Mouse (Mus musculus): ENCODE data around the gene Gm20388. TPM values are rescaled to one million over a fixed set of nuclear protein-coding genes. Genes with fewer than 3 reads are reported as not detected.

Gm20388 gene
- polyA plus RNA-seq, 1 experiment from 2014 or later: not detected

- Histone ChIP-seq H3K27me3 (ENCODE audit: control insufficient read depth, insufficient read depth, low read length) (no peaks in the 10 kb centered on the region), H3K4me1 (ENCODE audit: control insufficient read depth in 2 of 2, insufficient read depth in 2 of 2, low read length in 2 of 2) (peaks cover 0 to 2% of the 10 kb centered on the region in 2 experiments; a peak in 2 of 4 replicates), H3K9me3 (ENCODE audit: control insufficient read depth, low read length) (no peaks in the 10 kb centered on the region), H3K36me3 (ENCODE audit: control insufficient read depth, insufficient read depth, low read length) (no peaks in the 10 kb centered on the region), H3K4me2 (ENCODE audit: low read length) (no peak overlapping the region), H3K9ac (ENCODE audit: low read length) (no peak overlapping the region), H3K27ac (replicated peaks in 1 of 2; ENCODE audit: control insufficient read depth in 1 of 2, insufficient read depth in 1 of 2, low read depth in 2 of 2, low read length in 2 of 2) (no peak overlapping the region), H3K4me3 (ENCODE audit: control insufficient read depth in 1 of 2, insufficient read depth in 1 of 2, low read depth in 1 of 2, low read length in 2 of 2) (no peak overlapping the region)
- 78% methylated on average over 4 of the region's 4 CpGs for WGBS
- ATAC-seq (ENCODE audit: insufficient number of reproducible peaks, insufficient read depth, low FRiP score, low read depth): no peak
Measured at GRCm38 (mm10) chr8:121930047-121930446, 2019.4 kb downstream of the Gm20388 start.

DNA sequence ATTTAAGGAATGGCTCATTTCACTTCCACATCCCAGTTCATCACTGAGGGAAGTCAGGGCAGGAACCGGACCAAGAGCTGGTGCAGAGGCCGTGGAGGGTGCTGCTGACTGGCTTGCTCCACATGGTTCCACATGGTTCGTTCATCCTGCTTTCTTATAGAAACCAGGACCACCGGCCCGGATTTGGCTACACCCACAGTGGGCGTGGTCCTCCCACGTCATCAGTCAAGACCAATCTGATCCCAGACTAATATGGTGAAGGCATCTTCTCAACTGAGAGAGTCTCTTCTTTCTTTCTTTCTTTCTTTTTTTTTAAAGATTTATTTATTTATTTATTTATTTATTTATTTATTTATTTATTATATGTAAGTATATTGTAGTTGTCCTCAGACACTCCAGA is 2020.9 kb downstream of the Gm20388 start:
- no peak overlapping the region for H3K27ac ChIP-seq (replicated peaks in 1 of 2; ENCODE audit: control insufficient read depth in 1 of 2, insufficient read depth in 1 of 2, low read depth in 2 of 2, low read length in 2 of 2)
- H3K27me3 ChIP-seq (ENCODE audit: control insufficient read depth, insufficient read depth, low read length): no peaks in the 10 kb centered on the region
- no peak overlapping the region for H3K9ac ChIP-seq (ENCODE audit: low read length)
- WGBS: 80% methylated on average over 7 of the region's 7 CpGs
- H3K4me1 ChIP-seq (ENCODE audit: control insufficient read depth in 2 of 2, insufficient read depth in 2 of 2, low read length in 2 of 2): peaks cover 3 to 7% of the 10 kb centered on the region in 2 experiments; a peak in 3 of 4 replicates
- no peak for ATAC-seq (ENCODE audit: insufficient number of reproducible peaks, insufficient read depth, low FRiP score, low read depth)
- no peaks in the 10 kb centered on the region for H3K36me3 ChIP-seq (ENCODE audit: control insufficient read depth, insufficient read depth, low read length)
- H3K4me2 ChIP-seq (ENCODE audit: low read length): no peak overlapping the region
- H3K9me3 ChIP-seq (ENCODE audit: control insufficient read depth, low read length): no peaks in the 10 kb centered on the region
- H3K4me3 ChIP-seq (ENCODE audit: control insufficient read depth in 1 of 2, insufficient read depth in 1 of 2, low read depth in 1 of 2, low read length in 2 of 2): no peak overlapping the region

DNA sequence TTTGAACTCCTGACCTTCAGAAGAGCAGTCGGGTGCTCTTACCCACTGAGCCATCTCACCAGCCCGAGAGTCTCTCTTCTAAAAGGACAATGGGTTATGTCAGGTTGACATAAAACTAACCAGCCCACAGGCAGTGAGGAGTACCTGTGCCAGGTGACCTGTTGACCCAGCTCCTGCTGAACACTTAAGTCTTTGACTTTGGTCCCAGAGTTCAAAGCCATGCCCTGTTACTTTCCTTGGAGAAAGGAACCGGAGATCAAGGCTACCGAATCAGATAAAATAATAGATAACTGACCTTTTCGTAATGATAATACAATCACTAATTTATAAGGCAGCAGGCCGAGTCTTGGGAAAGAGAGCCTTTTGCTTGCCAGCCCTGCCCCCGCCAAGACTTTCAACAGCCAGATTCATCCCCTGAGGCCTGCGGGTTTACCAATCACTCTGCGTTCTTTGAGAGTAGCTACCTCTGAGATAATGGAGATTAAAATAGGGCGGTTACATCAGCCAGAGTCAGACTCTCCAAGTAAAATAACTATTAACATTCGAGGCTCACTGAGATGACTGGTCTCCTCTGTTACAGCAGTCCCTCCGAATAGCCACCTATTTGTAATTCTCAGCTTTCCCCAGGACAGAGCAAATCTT is 2021.5 kb downstream of the Gm20388 start:
- Histone ChIP-seq H3K9me3 (ENCODE audit: control insufficient read depth, low read length) (no peaks in the 10 kb centered on the region), H3K27ac (replicated peaks in 1 of 2; ENCODE audit: control insufficient read depth in 1 of 2, insufficient read depth in 1 of 2, low read depth in 2 of 2, low read length in 2 of 2) (no peak overlapping the region), H3K4me2 (ENCODE audit: low read length) (no peak overlapping the region), H3K4me3 (ENCODE audit: control insufficient read depth in 1 of 2, insufficient read depth in 1 of 2, low read depth in 1 of 2, low read length in 2 of 2) (no peak overlapping the region), H3K27me3 (ENCODE audit: control insufficient read depth, insufficient read depth, low read length) (no peaks in the 10 kb centered on the region), H3K36me3 (ENCODE audit: control insufficient read depth, insufficient read depth, low read length) (no peaks in the 10 kb centered on the region), H3K4me1 (ENCODE audit: control insufficient read depth in 2 of 2, insufficient read depth in 2 of 2, low read length in 2 of 2) (peaks cover 3 to 7% of the 10 kb centered on the region in 2 experiments; a peak in 3 of 4 replicates), H3K9ac (ENCODE audit: low read length) (no peak overlapping the region)
- 56% methylated on average over 12 of the region's 12 CpGs for WGBS
- ATAC-seq (ENCODE audit: insufficient number of reproducible peaks, insufficient read depth, low FRiP score, low read depth): no peak

DNA sequence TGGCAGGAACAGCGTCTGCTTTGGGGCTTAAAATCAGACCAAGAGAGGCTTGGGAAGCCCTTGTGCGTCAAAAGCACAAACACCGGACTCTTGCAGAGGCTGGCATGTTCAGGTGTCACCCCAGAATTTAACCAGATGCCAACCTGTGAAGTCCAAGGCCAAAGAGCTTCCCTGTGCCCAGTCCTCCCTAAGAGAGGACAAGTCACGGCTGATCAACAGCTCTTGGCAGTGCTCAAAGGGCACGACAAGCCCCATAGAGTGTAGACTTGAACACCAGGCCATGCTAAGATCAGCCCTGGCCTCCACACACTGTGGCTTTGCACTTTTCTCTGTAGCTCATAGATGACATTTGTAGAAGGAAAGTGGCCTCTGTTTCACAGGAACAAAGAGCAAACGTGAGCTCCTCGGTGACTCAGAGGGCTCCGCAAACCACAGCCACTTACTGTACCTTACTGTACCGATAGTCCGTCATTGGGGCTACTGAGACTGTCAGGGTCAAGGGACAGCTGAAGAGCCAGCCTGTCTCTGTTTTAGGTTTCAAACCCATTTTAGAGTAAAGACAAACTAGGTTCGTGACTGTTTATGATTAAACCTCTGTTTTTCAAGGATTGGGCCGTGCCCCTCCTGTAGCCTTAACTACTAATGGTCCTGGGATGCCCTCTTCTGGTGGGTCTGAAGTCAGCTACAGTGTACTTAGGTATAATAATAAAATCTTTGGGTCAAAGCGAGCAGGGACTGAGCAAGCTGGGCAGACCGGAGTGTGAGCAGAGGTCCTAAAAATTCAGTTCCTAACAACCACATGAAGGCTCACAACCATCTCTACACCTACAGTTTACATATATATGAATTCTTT is 2022.3 kb downstream of the Gm20388 start:
- no peak overlapping the region for H3K4me3 ChIP-seq (ENCODE audit: control insufficient read depth in 1 of 2, insufficient read depth in 1 of 2, low read depth in 1 of 2, low read length in 2 of 2)
- no peak overlapping the region for H3K27ac ChIP-seq (replicated peaks in 1 of 2; ENCODE audit: control insufficient read depth in 1 of 2, insufficient read depth in 1 of 2, low read depth in 2 of 2, low read length in 2 of 2)
- WGBS: 79% methylated on average over 14 of the region's 14 CpGs
- no peaks in the 10 kb centered on the region for H3K27me3 ChIP-seq (ENCODE audit: control insufficient read depth, insufficient read depth, low read length)
- no peaks in the 10 kb centered on the region for H3K36me3 ChIP-seq (ENCODE audit: control insufficient read depth, insufficient read depth, low read length)
- no peaks in the 10 kb centered on the region for H3K9me3 ChIP-seq (ENCODE audit: control insufficient read depth, low read length)
- no peak for ATAC-seq (ENCODE audit: insufficient number of reproducible peaks, insufficient read depth, low FRiP score, low read depth)
- H3K4me2 ChIP-seq (ENCODE audit: low read length): no peak overlapping the region
- H3K9ac ChIP-seq (ENCODE audit: low read length): no peak overlapping the region
- H3K4me1 ChIP-seq (ENCODE audit: control insufficient read depth in 2 of 2, insufficient read depth in 2 of 2, low read length in 2 of 2): peaks cover 3 to 7% of the 10 kb centered on the region in 2 experiments; a peak in 3 of 4 replicates

- ATAC-seq (ENCODE audit: insufficient number of reproducible peaks, insufficient read depth, low FRiP score, low read depth): no peak
- H3K27ac ChIP-seq (replicated peaks in 1 of 2; ENCODE audit: control insufficient read depth in 1 of 2, insufficient read depth in 1 of 2, low read depth in 2 of 2, low read length in 2 of 2): no peak overlapping the region
- 34% methylated on average over 4 of the region's 4 CpGs for WGBS
- H3K9ac ChIP-seq (ENCODE audit: low read length): peak overlapping the region; percentile 16; the same call in 1 of the 2 replicates
- H3K36me3 ChIP-seq (ENCODE audit: control insufficient read depth, insufficient read depth, low read length): no peaks in the 10 kb centered on the region
- no peak overlapping the region for H3K4me2 ChIP-seq (ENCODE audit: low read length)
- H3K4me1 ChIP-seq (ENCODE audit: control insufficient read depth in 2 of 2, insufficient read depth in 2 of 2, low read length in 2 of 2): peaks cover 3 to 7% of the 10 kb centered on the region in 2 experiments; a peak in 3 of 4 replicates
- H3K4me3 ChIP-seq (ENCODE audit: control insufficient read depth in 1 of 2, insufficient read depth in 1 of 2, low read depth in 1 of 2, low read length in 2 of 2): no peak overlapping the region
- no peaks in the 10 kb centered on the region for H3K27me3 ChIP-seq (ENCODE audit: control insufficient read depth, insufficient read depth, low read length)
- no peaks in the 10 kb centered on the region for H3K9me3 ChIP-seq (ENCODE audit: control insufficient read depth, low read length)
Measured at GRCm38 (mm10) chr8:121934506-121934905, 2023.9 kb downstream of the Gm20388 start.

DNA sequence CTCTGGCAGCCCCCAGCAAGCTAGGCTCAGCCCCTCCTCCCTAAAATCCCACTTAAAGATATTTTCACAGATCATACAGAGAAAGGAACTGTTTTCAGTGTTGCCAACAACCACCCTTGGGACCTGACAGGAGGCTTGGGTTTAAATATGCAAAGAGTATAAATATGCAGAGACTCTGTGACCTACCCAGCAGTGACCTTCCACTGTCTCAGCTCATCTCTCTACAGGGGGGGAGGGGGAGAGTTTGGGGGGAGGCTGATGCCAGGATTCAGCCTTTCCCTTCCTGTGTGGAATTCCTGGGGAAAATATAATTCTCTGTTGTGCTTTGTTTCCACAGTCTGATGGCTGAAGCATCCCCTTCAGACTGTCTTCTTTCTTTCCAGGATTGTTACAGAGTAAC is 2024.3 kb downstream of the Gm20388 start:
- Histone ChIP-seq H3K27ac (replicated peaks in 1 of 2; ENCODE audit: control insufficient read depth in 1 of 2, insufficient read depth in 1 of 2, low read depth in 2 of 2, low read length in 2 of 2) (0 out of 4 replicates have a peak overlapping the region, but pooled peaks of 1 of the 2 experiments have one; percentile 1), H3K27me3 (ENCODE audit: control insufficient read depth, insufficient read depth, low read length) (no peaks in the 10 kb centered on the region), H3K9me3 (ENCODE audit: control insufficient read depth, low read length) (no peaks in the 10 kb centered on the region), H3K4me1 (ENCODE audit: control insufficient read depth in 2 of 2, insufficient read depth in 2 of 2, low read length in 2 of 2) (peaks cover 3 to 7% of the 10 kb centered on the region in 2 experiments; a peak in 3 of 4 replicates), H3K4me3 (ENCODE audit: control insufficient read depth in 1 of 2, insufficient read depth in 1 of 2, low read depth in 1 of 2, low read length in 2 of 2) (no peak overlapping the region), H3K36me3 (ENCODE audit: control insufficient read depth, insufficient read depth, low read length) (no peaks in the 10 kb centered on the region), H3K4me2 (ENCODE audit: low read length) (no peak overlapping the region), H3K9ac (ENCODE audit: low read length) (peak overlapping the region; percentile 16; the same call in 1 of the 2 replicates)
- no peak for ATAC-seq (ENCODE audit: insufficient number of reproducible peaks, insufficient read depth, low FRiP score, low read depth)

DNA sequence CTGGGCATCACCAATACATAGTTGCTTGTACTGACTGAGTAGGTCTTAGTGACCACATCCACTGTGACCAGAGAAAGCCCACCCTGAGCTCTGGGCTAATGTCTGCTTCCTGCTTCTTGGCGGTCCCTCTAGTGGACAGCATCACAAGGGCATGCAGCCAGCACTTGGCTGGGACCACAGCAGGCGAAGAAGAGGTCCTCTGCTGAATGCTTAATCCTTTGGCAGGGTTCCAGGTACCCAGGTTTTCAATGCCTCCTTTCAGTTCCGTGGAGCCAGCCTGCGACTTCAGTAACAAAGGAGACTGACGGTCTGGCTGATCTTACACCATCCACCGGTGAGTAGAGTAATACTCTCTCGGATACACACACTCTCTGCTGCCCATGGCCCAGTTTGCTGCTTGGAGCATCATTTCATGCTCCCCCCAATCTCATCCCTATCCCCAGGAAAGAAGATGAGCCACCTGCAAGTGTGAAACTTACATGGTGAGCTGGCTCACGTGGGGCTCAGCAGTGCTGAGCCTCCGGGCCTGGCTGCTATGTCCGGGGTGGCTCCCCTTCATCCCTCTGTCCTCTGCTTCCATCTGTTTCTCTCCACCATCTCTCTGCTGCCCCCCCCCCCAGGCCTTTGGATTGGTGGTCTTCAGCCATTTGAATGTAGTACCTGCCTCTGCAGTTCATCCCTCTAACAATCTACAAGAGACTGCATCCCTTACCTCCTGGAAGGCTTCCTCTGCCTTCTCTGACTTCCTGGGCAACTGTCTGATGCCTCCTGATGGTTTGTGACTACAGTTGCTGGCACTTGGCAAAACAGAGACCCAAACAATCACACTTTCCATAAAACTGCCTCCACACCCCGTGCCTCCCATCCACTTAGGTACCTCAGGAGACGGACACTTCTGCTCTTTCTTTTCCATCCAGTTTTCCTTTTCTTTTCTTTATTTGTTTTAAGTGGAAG is 2025.0 kb downstream of the Gm20388 start:
- H3K36me3 ChIP-seq (ENCODE audit: control insufficient read depth, insufficient read depth, low read length): no peaks in the 10 kb centered on the region
- peaks cover 3 to 7% of the 10 kb centered on the region in 2 experiments; a peak in 3 of 4 replicates for H3K4me1 ChIP-seq (ENCODE audit: control insufficient read depth in 2 of 2, insufficient read depth in 2 of 2, low read length in 2 of 2)
- no peak overlapping the region for H3K9ac ChIP-seq (ENCODE audit: low read length)
- no peaks in the 10 kb centered on the region for H3K27me3 ChIP-seq (ENCODE audit: control insufficient read depth, insufficient read depth, low read length)
- no peak overlapping the region for H3K4me3 ChIP-seq (ENCODE audit: control insufficient read depth in 1 of 2, insufficient read depth in 1 of 2, low read depth in 1 of 2, low read length in 2 of 2)
- no peak overlapping the region for H3K4me2 ChIP-seq (ENCODE audit: low read length)
- no peaks in the 10 kb centered on the region for H3K9me3 ChIP-seq (ENCODE audit: control insufficient read depth, low read length)
- 45% methylated on average over 12 of the region's 12 CpGs for WGBS
- 0 out of 4 replicates have a peak overlapping the region, but pooled peaks of 1 of the 2 experiments have one; percentile 6 for H3K27ac ChIP-seq (replicated peaks in 1 of 2; ENCODE audit: control insufficient read depth in 1 of 2, insufficient read depth in 1 of 2, low read depth in 2 of 2, low read length in 2 of 2)
- no peak for ATAC-seq (ENCODE audit: insufficient number of reproducible peaks, insufficient read depth, low FRiP score, low read depth)

Data from heart, embryonic 14.5 days (tissue).